Mouse (Mus musculus) gastrocnemius, postnatal 25 days (tissue): ENCODE measurements around the gene Kdm1a. TPM values are rescaled to one million over a fixed set of nuclear protein-coding genes. Genes with fewer than 3 reads are reported as not detected.
A peak's percentile ranks its signal among the peaks of the same experiment; 100 is the strongest.

Experiments used
- DNase-seq: peaks from one replicate; pipeline ENCODE4 v3.0.0; 2022
- total RNA-seq, 2 experiments: library from RNA; stranded (reverse); gene quantifications; 1 replicate in 1 of 2; 2 replicates in 1 of 2; pipeline ENCODE4 v1.2.3; 2021

The Kdm1a gene
- total RNA-seq, 2 experiments from 2014 or later = 16.8 to 18.0 TPM

- peak; percentile 38 for DNase-seq
These were observed 437 bp downstream of the Kdm1a start for GRCm38 (mm10) chr4:136602018-136602554.

- no peak for DNase-seq
These were observed 1.0 kb downstream of the Kdm1a start for GRCm38 (mm10) chr4:136601476-136601875.

GRCm38 (mm10) chr4:136600536-136600935 lies 2.0 kb downstream of the Kdm1a start:
- DNase-seq = no peak

GRCm38 (mm10) chr4:136599869-136600268 lies 2.7 kb downstream of the Kdm1a start:
- DNase-seq = no peak

GRCm38 (mm10) chr4:136598268-136598876 lies 4.2 kb downstream of the Kdm1a start:
- no peak for DNase-seq

GRCm38 (mm10) chr4:136595221-136595620 lies 7.3 kb downstream of the Kdm1a start:
- no peak for DNase-seq

GRCm38 (mm10) chr4:136594006-136594405 lies 8.5 kb downstream of the Kdm1a start:
- no peak for DNase-seq

GRCm38 (mm10) chr4:136592111-136592510 lies 10.4 kb downstream of the Kdm1a start:
- DNase-seq = no peak

GRCm38 (mm10) chr4:136588003-136588402 lies 14.5 kb downstream of the Kdm1a start:
- no peak for DNase-seq

- DNase-seq = no peak
These were observed 15.2 kb downstream of the Kdm1a start for GRCm38 (mm10) chr4:136587221-136587827.

GRCm38 (mm10) chr4:136581885-136582284 lies 20.6 kb downstream of the Kdm1a start:
- no peak for DNase-seq

- no peak for DNase-seq
These were observed 32.5 kb downstream of the Kdm1a start for GRCm38 (mm10) chr4:136569998-136570397.

GRCm38 (mm10) chr4:136568629-136569028 lies 33.9 kb downstream of the Kdm1a start:
- DNase-seq = no peak

GRCm38 (mm10) chr4:136562755-136563154 lies 39.8 kb downstream of the Kdm1a start:
- no peak for DNase-seq

GRCm38 (mm10) chr4:136560270-136560991 lies 42.1 kb downstream of the Kdm1a start:
- DNase-seq = no peak

- no peak for DNase-seq
These were observed 42.8 kb downstream of the Kdm1a start for GRCm38 (mm10) chr4:136559690-136560089.

- DNase-seq = no peak
These were observed 44.9 kb downstream of the Kdm1a start for GRCm38 (mm10) chr4:136557638-136558037.

- DNase-seq = no peak
These were observed 49.4 kb downstream of the Kdm1a start for GRCm38 (mm10) chr4:136553108-136553507.

- DNase-seq = no peak
These were observed 54.1 kb downstream of the Kdm1a start for GRCm38 (mm10) chr4:136548381-136548801.

- no peak for DNase-seq
These were observed 54.8 kb downstream of the Kdm1a start for GRCm38 (mm10) chr4:136547721-136548120.

- no peak for DNase-seq
These were observed 56.1 kb downstream of the Kdm1a start for GRCm38 (mm10) chr4:136546279-136547045.

- no peak for DNase-seq
These were observed 57.4 kb downstream of the Kdm1a start for GRCm38 (mm10) chr4:136545151-136545550.
